Mouse (Mus musculus) forebrain, embryonic 10.5 days (tissue): Measurements from ENCODE around the gene Tent5d. TPM values are rescaled to one million over a fixed set of nuclear protein-coding genes. Genes with fewer than 3 reads are reported as not detected.

Experiments
- polyA plus RNA-seq: library from polyadenylated mRNA; unstranded; fragments of >200 nt; fragmentation: Nextera tagmentation; extraction: Ambion mirVana; gene quantifications from 2 replicates; pipeline ENCODE4 v1.2.1, GENCODE M21; 2016

The Tent5d gene
- polyA plus RNA-seq, 1 experiment from 2014 or later: not detected

Other genes with a start within 250 kb of the Tent5d start
- 0.94 and 1.0 TPM in 2 replicates for gene Tbx22, start 124.6 kb upstream of the Tent5d start, polyA plus RNA-seq
- gene 2610002M06Rik, start 23.7 kb downstream of the Tent5d start, polyA plus RNA-seq: 6.5 and 7.8 TPM in 2 replicates
- not detected in 2 replicates for gene Gm732, start 155.9 kb downstream of the Tent5d start, polyA plus RNA-seq